Mouse (Mus musculus): ENCODE measurements around the gene Tex19.2.
"Not testable (repeated sequence)": the region's sequence is repeated elsewhere in the genome, so short reads cannot be mapped to it uniquely, and the experiment has no call there.

Tex19.2 gene

GRCm38 (mm10) chr11:121111601-121112000 lies 6.9 kb downstream of the Tex19.2 start:
- DNase-seq (ENCODE audit: low read depth, low spot score): no peak

- DNase-seq (ENCODE audit: low read depth, low spot score): no peak
These were observed 7.4 kb downstream of the Tex19.2 start for GRCm38 (mm10) chr11:121111051-121111450.

GRCm38 (mm10) chr11:121109986-121110385 lies 8.5 kb downstream of the Tex19.2 start:
- DNase-seq (ENCODE audit: low read depth, low spot score): no peak

GRCm38 (mm10) chr11:121108061-121108460 lies 10.4 kb downstream of the Tex19.2 start:
- no peak for DNase-seq (ENCODE audit: low read depth, low spot score)

- DNase-seq (ENCODE audit: low read depth, low spot score): not testable (repeated sequence)
These were observed 11.2 kb downstream of the Tex19.2 start for GRCm38 (mm10) chr11:121107242-121107641.

- DNase-seq (ENCODE audit: low read depth, low spot score): no peak
These were observed 17.2 kb downstream of the Tex19.2 start for GRCm38 (mm10) chr11:121101124-121101805.

- DNase-seq (ENCODE audit: low read depth, low spot score): no peak
These were observed 17.8 kb downstream of the Tex19.2 start for GRCm38 (mm10) chr11:121100692-121101091.

- DNase-seq (ENCODE audit: low read depth, low spot score): no peak
These were observed 18.7 kb downstream of the Tex19.2 start for GRCm38 (mm10) chr11:121099762-121100161.

- no peak for DNase-seq (ENCODE audit: low read depth, low spot score)
These were observed 25.6 kb downstream of the Tex19.2 start for GRCm38 (mm10) chr11:121092606-121093585.

GRCm38 (mm10) chr11:121090943-121091342 lies 27.5 kb downstream of the Tex19.2 start:
- DNase-seq (ENCODE audit: low read depth, low spot score): peak; percentile 9

- DNase-seq (ENCODE audit: low read depth, low spot score): no peak
These were observed 28.5 kb downstream of the Tex19.2 start for GRCm38 (mm10) chr11:121089756-121090546.

GRCm38 (mm10) chr11:121088997-121089396 lies 29.5 kb downstream of the Tex19.2 start:
- no peak for DNase-seq (ENCODE audit: low read depth, low spot score)

GRCm38 (mm10) chr11:121086296-121086695 lies 32.2 kb downstream of the Tex19.2 start:
- DNase-seq (ENCODE audit: low read depth, low spot score): no peak

GRCm38 (mm10) chr11:121085181-121085580 lies 33.3 kb downstream of the Tex19.2 start:
- DNase-seq (ENCODE audit: low read depth, low spot score): no peak

GRCm38 (mm10) chr11:121082857-121083500 lies 35.5 kb downstream of the Tex19.2 start:
- no peak for DNase-seq (ENCODE audit: low read depth, low spot score)

- DNase-seq (ENCODE audit: low read depth, low spot score): no peak
These were observed 36.2 kb downstream of the Tex19.2 start for GRCm38 (mm10) chr11:121082250-121082649.

GRCm38 (mm10) chr11:121081120-121081519 lies 37.4 kb downstream of the Tex19.2 start, which contains the start of gene Sectm1a:
Gene Sectm1a (minus strand): TSS chr11:121081220.
- DNase-seq (ENCODE audit: low read depth, low spot score): no peak

GRCm38 (mm10) chr11:121080330-121080729 lies 38.1 kb downstream of the Tex19.2 start:
- no peak for DNase-seq (ENCODE audit: low read depth, low spot score)

GRCm38 (mm10) chr11:121075655-121076054 lies 42.8 kb downstream of the Tex19.2 start:
- DNase-seq (ENCODE audit: low read depth, low spot score): no peak

GRCm38 (mm10) chr11:121069662-121070061 lies 48.8 kb downstream of the Tex19.2 start:
- not testable (repeated sequence) for DNase-seq (ENCODE audit: low read depth, low spot score)

GRCm38 (mm10) chr11:121067895-121068294 lies 50.6 kb downstream of the Tex19.2 start:
- no peak for DNase-seq (ENCODE audit: low read depth, low spot score)
